8 mouse cellular contexts compared by ENCODE assay signal in the genomic region with DNA sequence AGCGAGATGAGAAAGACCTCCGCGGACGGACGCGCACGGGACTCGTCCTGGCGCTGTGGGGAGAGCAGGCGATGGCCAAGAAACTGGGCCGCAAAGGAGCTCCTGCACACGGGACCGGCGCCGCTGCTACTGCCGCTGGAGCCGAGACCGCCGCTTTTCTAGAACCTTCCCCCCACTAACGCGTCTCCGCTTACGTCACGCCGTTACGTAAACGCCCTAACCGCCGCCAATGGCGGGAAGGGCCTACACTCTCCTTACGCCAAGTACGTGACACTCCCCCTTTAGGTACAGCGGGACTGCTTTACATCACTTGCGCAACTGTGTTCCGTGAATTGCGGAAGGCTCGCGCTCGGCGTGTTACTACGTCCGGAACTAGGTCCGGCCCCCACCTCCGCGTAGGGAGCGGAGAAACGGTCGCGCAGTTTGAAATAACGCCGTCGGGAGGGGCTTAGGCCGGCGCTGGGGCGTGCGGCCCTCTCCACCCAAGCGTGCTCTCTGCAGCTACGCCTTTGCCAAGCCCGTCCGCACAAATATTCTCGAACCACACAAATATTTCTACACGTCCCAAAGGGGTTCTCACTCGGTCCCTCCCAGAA. TPM values are rescaled to one million over a fixed set of nuclear protein-coding genes. Genes with fewer than 3 reads are reported as not detected.
A peak's percentile ranks its signal among the peaks of the same experiment; 100 is the strongest.
DNase-seq lines count a peak whose midpoint lies in the region; ATAC-seq lines count a peak whose summit lies in the region.

Gene Hnrnpa2b1 (minus strand): TSS at position 180 of the 596 bp plus-strand sequence.

- H3K36me3 ChIP-seq in hindbrain, embryonic 11.5 days (ENCODE audit: control insufficient read depth, insufficient read depth, low read length) = peaks cover 6% of the 10 kb centered on the region; the same call in 1 of the 2 replicates

- under 1% methylated on average over 63 of the region's 63 CpGs for WGBS in hindbrain, embryonic 11.5 days

- H3K9me3 ChIP-seq in hindbrain, embryonic 11.5 days (ENCODE audit: control insufficient read depth, low read length) = no peaks in the 10 kb centered on the region

- no peaks in the 10 kb centered on the region for H3K27me3 ChIP-seq in hindbrain, embryonic 11.5 days (ENCODE audit: control insufficient read depth, insufficient read depth, low read length)

- peak within 1 kb of the TSS; percentile 100 for H3K27ac ChIP-seq in hindbrain, embryonic 11.5 days (ENCODE audit: low read depth, low read length)

- H3K4me1 ChIP-seq in hindbrain, embryonic 11.5 days (replicated peaks; ENCODE audit: control insufficient read depth, insufficient read depth, low read length) = peaks cover 4% of the 10 kb centered on the region

- peak within 1 kb of the TSS; percentile 48 for H3K4me2 ChIP-seq in hindbrain, embryonic 11.5 days (replicated peaks; ENCODE audit: low read depth, low read length)

- peak; percentile 92 for ATAC-seq in hindbrain, embryonic 11.5 days (ENCODE audit: low FRiP score)

- peak; percentile 100 for DNase-seq in Muller cell, postnatal 12 days (ENCODE audit: inconsistent ontology term)
- DNase-seq in cerebellum, adult 9-11 months = peak; percentile 98
- peak; percentile 96 to 100 for DNase-seq in frontal cortex, adult 2 months (ENCODE audit: extremely low spot score in 1 of 2, low spot score in 1 of 2)
- DNase-seq in hindbrain, embryonic 11.5 days (ENCODE audit: low spot score) = peak; percentile 100
- DNase-seq in layer of hippocampus, postnatal 10 days (ENCODE audit: low spot score in 2 of 2) = peak; percentile 100
- DNase-seq in lung, postnatal 10 days = peak; percentile 99
- peak; percentile 99 for DNase-seq in ovary, postnatal 36 days (ENCODE audit: low spot score)
- DNase-seq in thymus, postnatal 25 days = peak; percentile 100

- H3K9ac ChIP-seq in hindbrain, embryonic 11.5 days (ENCODE audit: low read depth, low read length) = peak within 1 kb of the TSS; percentile 100

- peak within 1 kb of the TSS; percentile 98 for H3K4me3 ChIP-seq in hindbrain, embryonic 11.5 days (ENCODE audit: low read depth, low read length)

RNA-seq across cellular contexts. Expression of gene Hnrnpa2b1, which starts in this region (rescaled TPM):
- polyA plus RNA-seq in frontal cortex, adult 2 months (2012; rRNA removed) = 774 and 875 TPM in 2 replicates
- 1,561 and 1,692 TPM in 2 replicates for polyA plus RNA-seq in hindbrain, embryonic 11.5 days (2014; fragmentation: Nextera tagmentation; extraction: Ambion mirVana)
- 100 to 1,000 TPM; 703 to 723 TPM for total RNA-seq in layer of hippocampus, postnatal 10 days (2021)

Comparison
In these comparisons a context has a peak if more than half of its experiments do, and no peak if none do; other contexts are left out.
1. Peak in every context shown above with its lines: DNase-seq, ATAC-seq, H3K4me3 ChIP-seq and H3K27ac ChIP-seq.